Mouse (Mus musculus) kidney, embryonic 15.5 days (tissue): ENCODE measurements at regions not wholly inside any gene's neighbourhood (a gene's known extent, or its start where the extent isn't known, plus 50 kb on each side); places are given as distances from the start of the nearest gene placed in this dataset.

Experiments
- ATAC-seq: fragments of 200-750 bp; cut with Nextera tagmentation; replicated peaks from 2 replicates; pipeline ENCODE4 v1.8.0; 2017; ENCODE audit warnings: moderate TSS enrichment; ENCODE audit not compliant: low FRiP score
- H3K27ac ChIP-seq: fragments of 300-500 bp; sonication (generic); 2 replicates; pipeline ENCODE4 v1.5.1; 2015; ENCODE audit warnings: mild to moderate bottlenecking, inconsistent platforms
- H3K27me3 ChIP-seq: fragments of 300-500 bp; sonication (generic); 2 replicates; pipeline ENCODE4 v1.6.1; 2015; ENCODE audit warnings: inconsistent platforms
- H3K36me3 ChIP-seq: fragments of 300-500 bp; sonication (generic); 2 replicates; pipeline ENCODE4 v1.6.1; 2015; ENCODE audit warnings: inconsistent platforms
- H3K4me1 ChIP-seq: fragments of 300-500 bp; sonication (generic); 2 replicates; pipeline ENCODE4 v1.6.1; 2015; ENCODE audit warnings: inconsistent platforms
- H3K4me2 ChIP-seq: fragments of 300-500 bp; sonication (generic); 2 replicates; pipeline ENCODE4 v1.6.1; 2015; ENCODE audit warnings: moderate library complexity, mild to moderate bottlenecking, inconsistent platforms
- H3K4me3 ChIP-seq: fragments of 300-500 bp; sonication (generic); replicated peaks from 2 replicates; pipeline ENCODE4 v1.5.1; 2015; ENCODE audit warnings: mild to moderate bottlenecking, inconsistent platforms
- H3K9ac ChIP-seq: fragments of 300-500 bp; sonication (generic); 2 replicates; pipeline ENCODE4 v1.6.1; 2015; ENCODE audit warnings: mild to moderate bottlenecking, inconsistent platforms
- H3K9me3 ChIP-seq: fragments of 300-500 bp; sonication (generic); replicated peaks from 2 replicates; pipeline ENCODE4 v1.6.1; 2016; ENCODE audit warnings: inconsistent platforms
- WGBS: fragments of 180-500 bp; shearing (Covaris S2); methylation state at CpG from one replicate; pipeline ENCODE4 v1.1.7; 2015; ENCODE audit warnings: mixed read lengths; 5-methylcytosine and 5-hydroxymethylcytosine counted together

- Histone ChIP-seq H3K27me3 (peaks cover 6% of the 10 kb centered on the region; the same call in 1 of the 2 replicates), H3K36me3 (no peaks in the 10 kb centered on the region), H3K9me3 (peaks cover 7% of the 10 kb centered on the region; the same call in 1 of the 2 replicates), H3K27ac (no peak overlapping the region), H3K4me2 (peak overlapping the region; percentile 55), H3K9ac (no peak overlapping the region), H3K4me1 (0 out of 2 replicates have a peak, but pooled peaks cover 3% of the 10 kb centered on the region), H3K4me3 (peak overlapping the region; percentile 21)
- no peak for ATAC-seq
- WGBS = 12% methylated on average over 22 of the region's 22 CpGs
These were observed 110.8 kb downstream of the Map3k7 start for GRCm38 (mm10) chr4:32074399-32075296.

GRCm38 (mm10) chr4:32076391-32076925 is 112.6 kb downstream of the Map3k7 start:
- Histone ChIP-seq H3K9me3 (no peaks in the 10 kb centered on the region), H3K36me3 (no peaks in the 10 kb centered on the region), H3K4me2 (no peak overlapping the region), H3K4me3 (no peak overlapping the region), H3K27me3 (peaks cover 6% of the 10 kb centered on the region; the same call in 1 of the 2 replicates), H3K27ac (no peak overlapping the region), H3K9ac (no peak overlapping the region), H3K4me1 (0 out of 2 replicates have a peak, but pooled peaks cover 3% of the 10 kb centered on the region)
- no peak for ATAC-seq
- WGBS = 71% methylated on average over 12 of the region's 12 CpGs

- no peaks in the 10 kb centered on the region for H3K9me3 ChIP-seq
- no peak overlapping the region for H3K27ac ChIP-seq
- H3K27me3 ChIP-seq = no peaks in the 10 kb centered on the region
- no peak overlapping the region for H3K4me2 ChIP-seq
- no peak for ATAC-seq
- no peak overlapping the region for H3K4me3 ChIP-seq
- no peaks in the 10 kb centered on the region for H3K36me3 ChIP-seq
- WGBS = 48% methylated on average over 8 of the region's 8 CpGs
- H3K4me1 ChIP-seq = no peaks in the 10 kb centered on the region
- no peak overlapping the region for H3K9ac ChIP-seq
These were observed 119.6 kb downstream of the Map3k7 start for GRCm38 (mm10) chr4:32083456-32083855.

- H3K9me3 ChIP-seq = no peaks in the 10 kb centered on the region
- WGBS = 90% methylated on average over 10 of the region's 10 CpGs
These were observed 120.5 kb downstream of the Map3k7 start for GRCm38 (mm10) chr4:32084250-32084869.

GRCm38 (mm10) chr4:32085040-32085439 is 121.1 kb downstream of the Map3k7 start:
- Histone ChIP-seq H3K27ac (no peak overlapping the region), H3K4me2 (no peak overlapping the region), H3K4me1 (no peaks in the 10 kb centered on the region), H3K4me3 (no peak overlapping the region), H3K36me3 (no peaks in the 10 kb centered on the region), H3K27me3 (no peaks in the 10 kb centered on the region), H3K9ac (no peak overlapping the region), H3K9me3 (no peaks in the 10 kb centered on the region)
- WGBS = 93% methylated on average over 2 of the region's 2 CpGs
- ATAC-seq = no peak

More at GRCm38 (mm10) chr4:32084250-32084869, 120.5 kb downstream of the Map3k7 start:
- H3K27me3 ChIP-seq = no peaks in the 10 kb centered on the region
- no peak overlapping the region for H3K9ac ChIP-seq
- H3K4me2 ChIP-seq = no peak overlapping the region
- H3K4me3 ChIP-seq = no peak overlapping the region
- no peaks in the 10 kb centered on the region for H3K4me1 ChIP-seq
- H3K27ac ChIP-seq = no peak overlapping the region
- no peak for ATAC-seq
- H3K36me3 ChIP-seq = no peaks in the 10 kb centered on the region

- no peak for ATAC-seq
- Histone ChIP-seq H3K9me3 (no peaks in the 10 kb centered on the region), H3K4me2 (no peak overlapping the region), H3K36me3 (no peaks in the 10 kb centered on the region), H3K9ac (no peak overlapping the region), H3K27me3 (no peaks in the 10 kb centered on the region), H3K4me1 (no peaks in the 10 kb centered on the region), H3K4me3 (no peak overlapping the region), H3K27ac (no peak overlapping the region)
- 87% methylated on average over 10 of the region's 10 CpGs for WGBS
These were observed 127.2 kb downstream of the Map3k7 start for GRCm38 (mm10) chr4:32091086-32091485.

- H3K9ac ChIP-seq = no peak overlapping the region
- H3K4me1 ChIP-seq = no peaks in the 10 kb centered on the region
- no peak overlapping the region for H3K4me3 ChIP-seq
- H3K4me2 ChIP-seq = no peak overlapping the region
- H3K27me3 ChIP-seq = no peaks in the 10 kb centered on the region
- no peak overlapping the region for H3K27ac ChIP-seq
- ATAC-seq = no peak
- WGBS = 93% methylated on average over 17 of the region's 17 CpGs
- H3K36me3 ChIP-seq = no peaks in the 10 kb centered on the region
- no peaks in the 10 kb centered on the region for H3K9me3 ChIP-seq
These were observed 128.6 kb downstream of the Map3k7 start for GRCm38 (mm10) chr4:32092320-32093041.

GRCm38 (mm10) chr4:32098233-32098632 is 134.3 kb downstream of the Map3k7 start:
- 43% methylated on average over 9 of the region's 9 CpGs for WGBS
- Histone ChIP-seq H3K4me3 (no peak overlapping the region), H3K4me1 (peaks cover 6% of the 10 kb centered on the region), H3K27me3 (no peaks in the 10 kb centered on the region), H3K9ac (no peak overlapping the region), H3K27ac (no peak overlapping the region), H3K9me3 (no peaks in the 10 kb centered on the region), H3K4me2 (no peak overlapping the region), H3K36me3 (no peaks in the 10 kb centered on the region)
- ATAC-seq = no peak

GRCm38 (mm10) chr4:32101002-32101401 is 137.1 kb downstream of the Map3k7 start:
- H3K4me2 ChIP-seq = no peak overlapping the region
- H3K36me3 ChIP-seq = no peaks in the 10 kb centered on the region
- 33% methylated on average over 5 of the region's 5 CpGs for WGBS
- no peak overlapping the region for H3K9ac ChIP-seq
- ATAC-seq = no peak
- H3K4me3 ChIP-seq = no peak overlapping the region
- peaks cover 6% of the 10 kb centered on the region for H3K4me1 ChIP-seq
- no peaks in the 10 kb centered on the region for H3K27me3 ChIP-seq
- H3K27ac ChIP-seq = no peak overlapping the region
- H3K9me3 ChIP-seq = no peaks in the 10 kb centered on the region

GRCm38 (mm10) chr4:32106664-32107171 is 131.9 kb upstream of the Bach2 start:
- no peak overlapping the region for H3K9ac ChIP-seq
- H3K27me3 ChIP-seq = no peaks in the 10 kb centered on the region
- no peaks in the 10 kb centered on the region for H3K9me3 ChIP-seq
- H3K36me3 ChIP-seq = no peaks in the 10 kb centered on the region
- no peaks in the 10 kb centered on the region for H3K4me1 ChIP-seq
- H3K4me3 ChIP-seq = no peak overlapping the region
- no peak overlapping the region for H3K4me2 ChIP-seq
- 30% methylated on average over 5 of the region's 5 CpGs for WGBS
- ATAC-seq = no peak
- H3K27ac ChIP-seq = no peak overlapping the region

- Histone ChIP-seq H3K4me3 (no peak overlapping the region), H3K27me3 (no peaks in the 10 kb centered on the region), H3K9me3 (no peaks in the 10 kb centered on the region), H3K36me3 (no peaks in the 10 kb centered on the region), H3K9ac (no peak overlapping the region), H3K27ac (no peak overlapping the region), H3K4me2 (no peak overlapping the region), H3K4me1 (no peaks in the 10 kb centered on the region)
- 97% methylated on average over 6 of the region's 6 CpGs for WGBS
- no peak for ATAC-seq
These were observed 116.3 kb upstream of the Bach2 start for GRCm38 (mm10) chr4:32122320-32122719.
